Mouse (Mus musculus): ENCODE measurements around the gene Nlrp9b.

DNA sequence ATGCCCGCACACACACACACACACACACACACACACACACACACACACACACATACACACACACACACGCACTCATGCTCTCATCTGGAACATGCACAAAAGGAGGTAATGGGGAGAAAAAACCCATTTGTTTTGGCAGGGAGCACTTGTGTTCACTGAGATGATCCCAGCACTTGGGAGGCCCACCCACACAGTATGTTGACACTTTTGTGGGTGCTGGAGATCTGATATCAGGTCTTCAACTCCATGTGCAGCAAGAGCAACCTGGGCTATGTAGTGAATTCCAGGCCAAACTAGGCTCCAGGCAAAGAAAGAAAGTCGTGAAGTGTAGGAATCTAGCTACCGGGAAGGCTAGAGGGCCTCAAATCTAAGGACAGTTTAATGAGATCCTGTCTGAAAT is 35.4 kb upstream of the Nlrp9b start:
- TF ChIP-seq CTCF (IDR thresholded peaks at IDR 0.05; ENCODE audit: borderline replicate concordance, control insufficient read depth, extremely low read depth, insufficient read depth, low read length, poor library complexity) (no peak), POLR2A (IDR thresholded peaks at IDR 0.05; ENCODE audit: control insufficient read depth, extremely low read depth, insufficient read depth, low read length, poor library complexity) (no peak)
